Mouse (Mus musculus): Measurements from ENCODE around the gene Trp53rka. TPM values are rescaled to one million over a fixed set of nuclear protein-coding genes. Genes with fewer than 3 reads are reported as not detected.

The Trp53rka gene
- polyA plus RNA-seq, 1 experiment from 2014 or later, result 41.3 TPM

DNA sequence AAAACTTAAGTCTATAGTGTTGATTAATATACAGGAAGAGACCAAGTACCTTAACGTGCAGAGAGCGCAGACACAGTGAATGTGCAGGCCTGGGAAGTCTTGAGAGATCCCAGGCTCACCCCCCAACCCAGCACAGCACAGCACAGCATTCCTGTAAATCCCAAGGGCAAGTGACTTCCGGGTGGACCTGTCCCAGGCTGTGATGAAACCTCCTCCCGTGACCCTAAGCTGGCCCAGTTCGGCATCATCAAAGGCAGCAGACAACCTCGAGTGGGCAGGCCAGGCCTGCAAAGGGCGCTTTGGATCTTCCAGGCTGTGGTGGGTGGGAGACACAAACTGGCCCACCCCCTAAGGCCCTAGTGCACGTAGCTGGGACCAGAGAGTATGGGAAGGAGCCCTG lies 11.1 kb downstream of the Trp53rka start:
- Histone ChIP-seq H3K9me3 (no peaks in the 10 kb centered on the region), H3K27me3 (no peaks in the 10 kb centered on the region), H3K36me3 (no peaks in the 10 kb centered on the region), H3K4me2 (no peak overlapping the region), H3K4me3 (no peak overlapping the region), H3K27ac (no peak overlapping the region), H3K4me1 (peaks cover 8% of the 10 kb centered on the region; the same call in 1 of the 2 replicates), H3K9ac (no peak overlapping the region)
- WGBS, result 54% methylated on average over 8 of the region's 8 CpGs
- ATAC-seq (ENCODE audit: insufficient number of reproducible peaks, low FRiP score, low TSS enrichment, low read depth), result no peak

- Histone ChIP-seq H3K9ac (no peak overlapping the region), H3K9me3 (no peaks in the 10 kb centered on the region), H3K4me3 (no peak overlapping the region), H3K4me1 (peaks cover 3% of the 10 kb centered on the region; the same call in 1 of the 2 replicates), H3K4me2 (no peak overlapping the region), H3K27ac (no peak overlapping the region), H3K27me3 (peaks cover 50% of the 10 kb centered on the region), H3K36me3 (no peaks in the 10 kb centered on the region)
- WGBS, result 69% methylated on average over 5 of the region's 5 CpGs
- no peak for ATAC-seq (ENCODE audit: insufficient number of reproducible peaks, low FRiP score, low TSS enrichment, low read depth)
These were observed 17.3 kb downstream of the Trp53rka start for GRCm38 (mm10) chr2:165475850-165476249.

GRCm38 (mm10) chr2:165475412-165475811 lies 17.7 kb downstream of the Trp53rka start:
- 78% methylated on average over 7 of the region's 7 CpGs for WGBS
- H3K4me3 ChIP-seq, result no peak overlapping the region
- no peaks in the 10 kb centered on the region for H3K9me3 ChIP-seq
- H3K27me3 ChIP-seq, result peaks cover 50% of the 10 kb centered on the region
- H3K36me3 ChIP-seq, result no peaks in the 10 kb centered on the region
- no peak overlapping the region for H3K4me2 ChIP-seq
- no peak for ATAC-seq (ENCODE audit: insufficient number of reproducible peaks, low FRiP score, low TSS enrichment, low read depth)
- H3K27ac ChIP-seq, result no peak overlapping the region
- H3K4me1 ChIP-seq, result peaks cover 3% of the 10 kb centered on the region; the same call in 1 of the 2 replicates
- H3K9ac ChIP-seq, result no peak overlapping the region

- Histone ChIP-seq H3K36me3 (no peaks in the 10 kb centered on the region), H3K4me2 (0 out of 2 replicates have a peak within 1 kb of the TSS, but pooled peaks have one; percentile 17), H3K4me1 (peaks cover 3% of the 10 kb centered on the region; the same call in 1 of the 2 replicates), H3K27ac (no peak within 1 kb of the TSS), H3K4me3 (0 out of 2 replicates have a peak within 1 kb of the TSS, but pooled peaks have one; percentile 4), H3K9ac (no peak within 1 kb of the TSS), H3K27me3 (peaks cover 50% of the 10 kb centered on the region), H3K9me3 (no peaks in the 10 kb centered on the region)
- ATAC-seq (ENCODE audit: insufficient number of reproducible peaks, low FRiP score, low TSS enrichment, low read depth), result no peak
- 2% methylated on average over 34 of the region's 35 CpGs for WGBS
These were observed 20.1 kb downstream of the Trp53rka start, which contains the start of gene Slc13a3 for GRCm38 (mm10) chr2:165473003-165473402. Gene Slc13a3 (minus strand): TSS chr2:165473230.

- Histone ChIP-seq H3K9me3 (no peaks in the 10 kb centered on the region), H3K4me1 (peaks cover 3% of the 10 kb centered on the region; the same call in 1 of the 2 replicates), H3K27ac (no peak overlapping the region), H3K36me3 (no peaks in the 10 kb centered on the region), H3K9ac (no peak overlapping the region), H3K4me2 (no peak overlapping the region), H3K27me3 (peaks cover 50% of the 10 kb centered on the region), H3K4me3 (no peak overlapping the region)
- no peak for ATAC-seq (ENCODE audit: insufficient number of reproducible peaks, low FRiP score, low TSS enrichment, low read depth)
- WGBS, result 77% methylated on average over 11 of the region's 11 CpGs
These were observed 21.2 kb downstream of the Trp53rka start for GRCm38 (mm10) chr2:165471943-165472342.

- Histone ChIP-seq H3K4me2 (no peak overlapping the region), H3K27ac (no peak overlapping the region), H3K9me3 (no peaks in the 10 kb centered on the region), H3K4me3 (no peak overlapping the region), H3K27me3 (peaks cover 41% of the 10 kb centered on the region), H3K9ac (no peak overlapping the region), H3K4me1 (peaks cover 3% of the 10 kb centered on the region; the same call in 1 of the 2 replicates), H3K36me3 (no peaks in the 10 kb centered on the region)
- 29% methylated on average over 5 of the region's 5 CpGs for WGBS
- ATAC-seq (ENCODE audit: insufficient number of reproducible peaks, low FRiP score, low TSS enrichment, low read depth), result no peak
These were observed 23.0 kb downstream of the Trp53rka start for GRCm38 (mm10) chr2:165470167-165470566.

DNA sequence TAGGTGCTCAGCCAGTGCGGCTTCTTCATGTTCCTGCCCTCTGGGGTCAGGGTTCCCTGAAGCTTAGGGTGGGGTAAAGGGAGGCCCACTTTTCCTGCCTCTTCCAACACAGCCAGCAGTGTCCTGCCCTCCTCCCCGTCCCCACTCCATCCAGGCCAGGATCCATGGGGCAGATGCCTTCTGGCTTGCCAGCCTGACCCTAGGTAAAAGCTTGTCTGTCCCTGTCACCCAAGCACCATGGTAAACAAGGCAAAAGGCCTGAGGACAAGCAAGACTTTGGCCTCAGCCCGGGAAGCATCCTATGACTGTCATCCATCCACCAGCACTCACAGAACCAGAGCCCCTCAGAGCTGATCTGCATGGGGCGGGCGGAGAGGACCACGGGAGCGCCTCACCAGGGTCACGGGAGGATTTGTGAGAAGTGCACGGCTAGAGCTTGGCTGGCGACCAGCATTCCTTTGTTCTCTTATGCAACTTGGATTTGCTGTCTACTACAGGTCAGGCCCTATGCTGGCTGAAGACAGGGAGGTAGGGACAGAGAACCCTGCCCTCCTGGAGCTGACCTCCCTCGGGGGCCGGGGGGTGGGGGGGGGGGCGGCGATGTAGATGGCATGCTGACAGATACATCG lies 25.2 kb downstream of the Trp53rka start:
- peaks cover 21% of the 10 kb centered on the region for H3K27me3 ChIP-seq
- WGBS, result 62% methylated on average over 15 of the region's 15 CpGs
- no peak overlapping the region for H3K9ac ChIP-seq
- no peak for ATAC-seq (ENCODE audit: insufficient number of reproducible peaks, low FRiP score, low TSS enrichment, low read depth)
- H3K4me1 ChIP-seq, result peaks cover under 1% of the 10 kb centered on the region; the same call in 1 of the 2 replicates
- no peak overlapping the region for H3K27ac ChIP-seq
- H3K9me3 ChIP-seq, result no peaks in the 10 kb centered on the region
- H3K4me2 ChIP-seq, result no peak overlapping the region
- no peak overlapping the region for H3K4me3 ChIP-seq
- no peaks in the 10 kb centered on the region for H3K36me3 ChIP-seq

DNA sequence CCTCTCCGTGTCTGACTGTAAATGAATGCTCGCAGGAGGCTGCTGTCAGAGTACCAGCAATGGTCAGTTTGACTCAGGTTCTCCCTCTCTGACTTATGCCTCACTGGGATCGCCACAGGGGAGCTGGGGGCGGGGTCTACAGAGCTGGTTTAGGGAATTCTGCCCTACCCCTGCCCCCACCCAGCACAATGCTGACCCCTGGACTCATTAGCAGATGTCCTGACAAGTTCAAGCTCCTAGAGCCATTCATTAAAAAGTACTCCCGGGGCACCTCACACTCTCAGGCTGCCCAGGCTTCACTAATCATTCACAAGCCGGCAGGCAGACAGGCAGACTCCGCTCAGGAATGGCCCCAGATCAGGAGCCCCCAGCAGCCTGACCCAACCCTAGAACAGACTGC lies 33.5 kb downstream of the Trp53rka start:
- Histone ChIP-seq H3K9me3 (no peaks in the 10 kb centered on the region), H3K36me3 (no peaks in the 10 kb centered on the region), H3K4me3 (no peak overlapping the region), H3K4me1 (no peaks in the 10 kb centered on the region), H3K9ac (no peak overlapping the region), H3K27ac (no peak overlapping the region), H3K27me3 (no peaks in the 10 kb centered on the region), H3K4me2 (no peak overlapping the region)
- 14% methylated on average over 7 of the region's 7 CpGs for WGBS
- no peak for ATAC-seq (ENCODE audit: insufficient number of reproducible peaks, low FRiP score, low TSS enrichment, low read depth)

- Histone ChIP-seq H3K4me1 (no peaks in the 10 kb centered on the region), H3K36me3 (no peaks in the 10 kb centered on the region), H3K9ac (no peak overlapping the region), H3K4me3 (no peak overlapping the region), H3K27me3 (no peaks in the 10 kb centered on the region), H3K27ac (no peak overlapping the region), H3K9me3 (no peaks in the 10 kb centered on the region), H3K4me2 (no peak overlapping the region)
- WGBS, result 42% methylated on average over 5 of the region's 5 CpGs
- ATAC-seq (ENCODE audit: insufficient number of reproducible peaks, low FRiP score, low TSS enrichment, low read depth), result no peak
These were observed 34.9 kb downstream of the Trp53rka start for GRCm38 (mm10) chr2:165458189-165458588.

DNA sequence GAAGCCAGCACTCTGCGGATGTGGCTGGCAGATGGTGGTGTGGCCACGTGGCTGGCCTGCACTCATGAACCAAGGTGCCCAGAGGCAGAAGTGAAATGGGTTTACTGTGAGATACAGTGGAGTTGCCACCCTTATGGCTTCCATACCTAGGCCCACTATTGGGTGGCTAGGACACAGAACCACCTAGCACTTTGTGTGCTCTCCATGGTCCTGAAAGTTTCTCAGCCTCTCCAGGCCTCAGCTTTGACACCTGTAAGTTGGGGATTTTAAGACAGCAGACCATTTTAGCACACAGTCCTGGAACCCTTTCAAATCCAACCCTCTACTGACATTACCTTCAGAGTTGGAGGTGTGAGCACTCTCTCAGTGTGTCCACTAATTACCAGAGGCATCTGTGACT lies 36.4 kb downstream of the Trp53rka start:
- Histone ChIP-seq H3K9ac (no peak overlapping the region), H3K27me3 (no peaks in the 10 kb centered on the region), H3K4me1 (no peaks in the 10 kb centered on the region), H3K4me2 (no peak overlapping the region), H3K27ac (no peak overlapping the region), H3K36me3 (no peaks in the 10 kb centered on the region), H3K4me3 (no peak overlapping the region), H3K9me3 (no peaks in the 10 kb centered on the region)
- WGBS, result 41% methylated on average over 2 of the region's 2 CpGs
- no peak for ATAC-seq (ENCODE audit: insufficient number of reproducible peaks, low FRiP score, low TSS enrichment, low read depth)

GRCm38 (mm10) chr2:165452730-165453693 lies 40.1 kb downstream of the Trp53rka start:
- Histone ChIP-seq H3K27me3 (no peaks in the 10 kb centered on the region), H3K27ac (no peak overlapping the region), H3K36me3 (no peaks in the 10 kb centered on the region), H3K9ac (no peak overlapping the region), H3K4me2 (no peak overlapping the region), H3K4me1 (no peaks in the 10 kb centered on the region), H3K4me3 (no peak overlapping the region), H3K9me3 (no peaks in the 10 kb centered on the region)
- WGBS, result 82% methylated on average over 12 of the region's 12 CpGs
- ATAC-seq (ENCODE audit: insufficient number of reproducible peaks, low FRiP score, low TSS enrichment, low read depth), result no peak

- WGBS, result 85% methylated on average over 9 of the region's 9 CpGs
- no peak for ATAC-seq (ENCODE audit: insufficient number of reproducible peaks, low FRiP score, low TSS enrichment, low read depth)
These were observed 44.6 kb downstream of the Trp53rka start for GRCm38 (mm10) chr2:165448475-165448874.

More at GRCm38 (mm10) chr2:165448475-165448874, 44.6 kb downstream of the Trp53rka start:
- no peaks in the 10 kb centered on the region for H3K4me1 ChIP-seq
- H3K9ac ChIP-seq, result no peak overlapping the region
- no peak overlapping the region for H3K27ac ChIP-seq
- no peaks in the 10 kb centered on the region for H3K27me3 ChIP-seq
- no peak overlapping the region for H3K4me3 ChIP-seq
- no peak overlapping the region for H3K4me2 ChIP-seq
- no peaks in the 10 kb centered on the region for H3K9me3 ChIP-seq
- no peaks in the 10 kb centered on the region for H3K36me3 ChIP-seq

Data from limb, embryonic 15.5 days (tissue).